Mouse (Mus musculus): ENCODE measurements around the gene Slco1a5. TPM values are rescaled to one million over a fixed set of nuclear protein-coding genes. Genes with fewer than 3 reads are reported as not detected.

The Slco1a5 gene
- 0.04 TPM in 1 of 2 replicates, not detected in the other for total RNA-seq (2012; rRNA removed)
- not detected for polyA plus RNA-seq (2012; ENCODE audit: insufficient read depth in 1 of 2, insufficient read length in 2 of 2, low read depth in 1 of 2, low replicate concordance in 2 of 2, missing spikeins in 1 of 2)

- Histone ChIP-seq H3K27me3 (ENCODE audit: control insufficient read depth in 1 of 2, insufficient read depth in 2 of 2, low read length in 2 of 2) (no peaks in the 10 kb centered on the region), H3K9me3 (replicated peaks; ENCODE audit: insufficient read depth, low read length) (no peaks in the 10 kb centered on the region), H3K27ac (ENCODE audit: control insufficient read depth, low read depth, low read length) (no peak within 1 kb of the TSS), H3K4me1 (ENCODE audit: control insufficient read depth in 1 of 2, insufficient read depth in 2 of 2, low read length in 2 of 2) (peaks cover 8 to 12% of the 10 kb centered on the region in 2 experiments), H3K9ac (ENCODE audit: control insufficient read depth, low read depth, low read length, poor library complexity, severe bottlenecking) (no peak within 1 kb of the TSS), H3K79me2 (ENCODE audit: control insufficient read depth, insufficient read depth, low read length, poor library complexity) (no peaks in the 10 kb centered on the region), H3K4me3 (ENCODE audit: control insufficient read depth in 1 of 2, insufficient read depth in 1 of 2, low read depth in 2 of 2, low read length in 2 of 2) (no peak within 1 kb of the TSS), H3K36me3 (ENCODE audit: control insufficient read depth in 1 of 2, insufficient read depth in 2 of 2, low read length in 2 of 2) (no peaks in the 10 kb centered on the region)
- no peak for TF ChIP-seq RCOR1 (IDR thresholded peaks at IDR 0.05; ENCODE audit: low read depth, low read length)
- no peak for TF ChIP-seq CHD1 (IDR thresholded peaks at IDR 0.05; ENCODE audit: low read depth, low read length)
- no peak for TF ChIP-seq MYB (IDR thresholded peaks at IDR 0.05; ENCODE audit: low read depth, low read length)
- no peak for TF ChIP-seq ZMIZ1 (IDR thresholded peaks at IDR 0.05; ENCODE audit: low read depth, low read length)
- no peak for TF ChIP-seq USF2 (IDR thresholded peaks at IDR 0.05; ENCODE audit: borderline replicate concordance in 1 of 2, insufficient read depth in 1 of 2, low read depth in 1 of 2, low read length in 2 of 2)
- TF ChIP-seq RAD21 (IDR thresholded peaks at IDR 0.05; ENCODE audit: low read depth, low read length): no peak
- TF ChIP-seq USF1 (IDR thresholded peaks at IDR 0.05; ENCODE audit: low read depth, low read length): no peak
- TF ChIP-seq MYC (IDR thresholded peaks at IDR 0.05; ENCODE audit: low read depth, low read length): no peak
- no peak for TF ChIP-seq MAFK (IDR thresholded peaks at IDR 0.05; ENCODE audit: borderline replicate concordance, low read depth, low read length)
- no peak for DNase-seq (ENCODE audit: low read depth, low spot score)
Measured at GRCm38 (mm10) chr6:142322881-142323280, at the start of gene Slco1a5. Gene Slco1a5 (minus strand): TSS chr6:142322981.

DNA sequence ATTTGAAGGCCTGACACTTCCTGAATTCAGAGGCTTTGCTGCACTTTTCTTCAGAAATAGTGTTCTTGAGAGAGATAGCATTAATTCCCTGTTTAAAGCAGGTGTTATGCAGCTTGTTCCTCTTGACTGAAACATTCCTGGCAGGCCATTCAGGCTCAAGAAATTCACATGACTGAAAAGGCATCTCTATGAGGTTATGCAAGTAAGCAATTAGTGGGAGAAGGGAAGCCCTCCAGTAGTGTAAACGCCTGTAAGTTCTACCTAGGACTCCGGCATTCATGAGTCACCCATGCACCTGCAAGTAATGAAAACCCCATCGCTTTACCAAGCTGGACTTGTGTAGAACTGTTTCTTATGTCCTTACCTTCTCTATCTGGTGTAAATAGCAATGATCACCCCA is 46.8 kb upstream of the Slco1a5 start:
- no peak for DNase-seq (ENCODE audit: low read depth, low spot score)
- no peak overlapping the region for H3K9ac ChIP-seq (ENCODE audit: control insufficient read depth, low read depth, low read length, poor library complexity, severe bottlenecking)
- H3K9me3 ChIP-seq (replicated peaks; ENCODE audit: insufficient read depth, low read length): no peaks in the 10 kb centered on the region
- TF ChIP-seq ZNF384 (IDR thresholded peaks at IDR 0.05; ENCODE audit: low read depth, low read length): no peak
- no peak for TF ChIP-seq RCOR1 (IDR thresholded peaks at IDR 0.05; ENCODE audit: low read depth, low read length)
- TF ChIP-seq JUND (IDR thresholded peaks at IDR 0.05; ENCODE audit: low read depth, low read length): no peak
- TF ChIP-seq MEF2A (IDR thresholded peaks at IDR 0.05; ENCODE audit: extremely low read depth, insufficient replicate concordance, low read depth, low read length, poor library complexity, severe bottlenecking): no peak
- TF ChIP-seq USF1 (IDR thresholded peaks at IDR 0.05; ENCODE audit: low read depth, low read length): no peak
- no peak for TF ChIP-seq ETS1 (IDR thresholded peaks at IDR 0.05; ENCODE audit: low read depth, low read length)
- no peak for TF ChIP-seq KAT2A (conservative IDR thresholded peaks at IDR 0.05; ENCODE audit: low read depth, low read length)
- no peak for TF ChIP-seq TCF12 (IDR thresholded peaks at IDR 0.05; ENCODE audit: low read depth, low read length)
- TF ChIP-seq TAL1 (IDR thresholded peaks at IDR 0.05; ENCODE audit: low read length): no peak
- TF ChIP-seq POLR2AphosphoS2 (IDR thresholded peaks at IDR 0.05; ENCODE audit: low read length): no peak
- TF ChIP-seq RAD21 (IDR thresholded peaks at IDR 0.05; ENCODE audit: low read depth, low read length): no peak
- no peak for TF ChIP-seq CHD2 (IDR thresholded peaks at IDR 0.05; ENCODE audit: low read length)
- no peak for TF ChIP-seq ZKSCAN1 (IDR thresholded peaks at IDR 0.05; ENCODE audit: low read depth, low read length)
- no peak for TF ChIP-seq BHLHE40 (IDR thresholded peaks at IDR 0.05; ENCODE audit: borderline replicate concordance, low read depth, low read length)
- TF ChIP-seq CHD1 (IDR thresholded peaks at IDR 0.05; ENCODE audit: low read depth, low read length): no peak
- TF ChIP-seq SIN3A (IDR thresholded peaks at IDR 0.05; ENCODE audit: low read length): no peak
- no peak for TF ChIP-seq UBTF (IDR thresholded peaks at IDR 0.05; ENCODE audit: borderline replicate concordance, insufficient read depth, low read depth, low read length)
- TF ChIP-seq MYB (IDR thresholded peaks at IDR 0.05; ENCODE audit: low read depth, low read length): no peak
- H3K36me3 ChIP-seq (ENCODE audit: control insufficient read depth in 1 of 2, insufficient read depth in 2 of 2, low read length in 2 of 2): peaks cover 0 to 24% of the 10 kb centered on the region in 2 experiments; a peak in 2 of 4 replicates
- no peaks in the 10 kb centered on the region for H3K27me3 ChIP-seq (ENCODE audit: control insufficient read depth in 1 of 2, insufficient read depth in 2 of 2, low read length in 2 of 2)
- H3K79me2 ChIP-seq (ENCODE audit: control insufficient read depth, insufficient read depth, low read length, poor library complexity): no peaks in the 10 kb centered on the region
- no peak overlapping the region for H3K4me3 ChIP-seq (ENCODE audit: control insufficient read depth in 1 of 2, insufficient read depth in 1 of 2, low read depth in 2 of 2, low read length in 2 of 2)
- no peaks in the 10 kb centered on the region for H3K4me1 ChIP-seq (ENCODE audit: control insufficient read depth in 1 of 2, insufficient read depth in 2 of 2, low read length in 2 of 2)
- H3K27ac ChIP-seq (ENCODE audit: control insufficient read depth, low read depth, low read length): no peak overlapping the region
